Mouse (Mus musculus): Measurements from ENCODE around the gene Sult2a2.
"Not testable (repeated sequence)": the region's sequence is repeated elsewhere in the genome, so short reads cannot be mapped to it uniquely, and the experiment has no call there.

The Sult2a2 gene

DNA sequence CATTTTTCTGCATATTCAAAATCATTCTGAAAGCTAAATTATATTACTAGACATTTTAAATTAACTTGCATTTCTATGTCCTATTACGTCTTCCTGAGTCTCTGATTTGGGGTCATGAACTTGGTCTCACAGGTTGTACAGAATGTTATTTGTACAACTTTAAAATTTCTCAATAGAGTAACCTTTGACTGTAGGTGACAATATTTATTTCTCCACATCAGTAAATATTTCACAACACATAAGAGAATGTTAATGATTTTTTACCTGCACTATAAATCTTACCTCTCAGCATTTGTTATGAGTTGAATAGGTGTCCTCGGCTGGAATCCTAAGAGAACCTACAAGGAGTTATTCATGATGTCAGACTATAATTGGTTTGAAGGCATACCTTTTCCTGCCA is at the start of gene Sult2a2:
TSS of gene Sult2a2 (plus strand) at position 301 of the 400 bp plus-strand sequence.
- ATAC-seq (ENCODE audit: insufficient number of reproducible peaks, low FRiP score, low TSS enrichment), result not testable (repeated sequence)

DNA sequence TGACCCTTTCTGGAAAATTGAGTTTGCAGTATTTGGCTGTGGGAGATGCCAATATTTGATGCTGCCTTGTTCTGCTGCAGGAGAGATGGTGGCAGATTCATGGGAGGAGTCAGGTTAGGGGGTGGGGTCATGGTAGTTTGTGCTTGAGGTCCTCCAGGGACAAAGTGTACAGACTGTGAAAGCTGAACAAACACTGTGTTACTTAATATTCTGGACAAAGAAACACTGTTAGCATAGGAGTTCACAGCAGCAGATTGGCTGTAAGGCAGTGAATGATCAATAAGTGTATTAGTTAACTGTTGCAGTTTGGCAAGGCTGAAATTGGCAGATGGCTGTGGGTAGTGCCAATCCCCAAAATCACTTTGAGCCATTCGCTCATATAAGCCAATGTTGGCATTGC is 80.6 kb downstream of the Sult2a2 start:
- no peak for ATAC-seq (ENCODE audit: insufficient number of reproducible peaks, low FRiP score, low TSS enrichment)
